Mouse (Mus musculus): Measurements from ENCODE around the gene Otud7a. TPM values are rescaled to one million over a fixed set of nuclear protein-coding genes. Genes with fewer than 3 reads are reported as not detected.
"Not testable (repeated sequence)": the region's sequence is repeated elsewhere in the genome, so short reads cannot be mapped to it uniquely, and the experiment has no call there.

The Otud7a gene
- polyA plus RNA-seq, 1 experiment from 2014 or later: 0.48 TPM

DNA sequence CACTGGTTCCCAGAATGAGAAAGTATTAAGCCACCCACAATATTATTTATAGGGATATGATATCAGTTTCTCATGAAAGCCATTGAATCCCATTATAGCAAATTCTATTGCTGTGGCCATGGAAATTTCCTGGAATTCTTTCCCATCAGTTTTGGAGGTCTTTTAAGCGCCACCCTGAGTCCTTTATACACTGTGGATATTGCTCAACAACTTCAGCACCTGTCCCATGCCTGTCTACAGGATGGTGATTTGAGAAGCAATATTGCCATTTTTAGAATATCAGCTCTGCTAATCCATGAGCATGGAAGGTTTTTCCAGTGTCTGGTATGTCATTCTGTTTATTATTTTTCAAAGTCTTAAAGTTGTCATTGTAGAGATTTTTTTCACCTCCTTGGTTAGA, 199.5 kb downstream of the Otud7a start:
- H3K4me3 ChIP-seq (ENCODE audit: low read depth, low read length): no peak overlapping the region
- WGBS: 83% methylated on average over 1 of the region's 1 CpGs
- no peaks in the 10 kb centered on the region for H3K9me3 ChIP-seq (ENCODE audit: control insufficient read depth, low read depth, low read length)
- no peaks in the 10 kb centered on the region for H3K4me1 ChIP-seq (ENCODE audit: control insufficient read depth, insufficient read depth, low read length)
- no peaks in the 10 kb centered on the region for H3K36me3 ChIP-seq (ENCODE audit: control insufficient read depth, insufficient read depth, low read length)
- no peak for ATAC-seq (ENCODE audit: insufficient number of reproducible peaks, insufficient read depth, low FRiP score, low read depth)
- H3K27ac ChIP-seq (ENCODE audit: low read length): no peak overlapping the region
- H3K4me2 ChIP-seq (replicated peaks; ENCODE audit: low read depth, low read length): no peak overlapping the region
- no peaks in the 10 kb centered on the region for H3K27me3 ChIP-seq (ENCODE audit: control insufficient read depth, insufficient read depth, low read length)
- H3K9ac ChIP-seq (replicated peaks; ENCODE audit: low read depth, low read length): no peak overlapping the region

DNA sequence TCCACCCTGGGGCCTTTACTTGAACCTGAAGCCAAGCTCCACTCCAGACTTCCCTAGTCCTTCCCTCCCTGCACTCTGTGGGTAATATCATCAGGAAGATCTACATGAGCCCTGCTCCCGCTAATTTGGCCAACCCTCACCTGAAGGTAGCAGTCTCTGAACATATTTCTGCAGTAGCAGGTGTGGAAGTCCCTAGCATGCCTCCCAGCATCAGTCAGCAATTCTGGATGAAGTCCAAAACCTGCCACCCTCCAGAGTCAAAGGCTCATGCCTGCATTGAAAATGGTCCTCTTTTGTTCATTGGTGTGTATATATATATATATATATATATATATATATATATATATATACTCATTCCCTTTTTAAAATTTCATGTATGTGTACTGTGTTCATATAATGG, 202.6 kb downstream of the Otud7a start:
- Histone ChIP-seq H3K9ac (replicated peaks; ENCODE audit: low read depth, low read length) (no peak overlapping the region), H3K36me3 (ENCODE audit: control insufficient read depth, insufficient read depth, low read length) (no peaks in the 10 kb centered on the region), H3K4me3 (ENCODE audit: low read depth, low read length) (no peak overlapping the region), H3K27ac (ENCODE audit: low read length) (no peak overlapping the region), H3K4me2 (replicated peaks; ENCODE audit: low read depth, low read length) (no peak overlapping the region), H3K27me3 (ENCODE audit: control insufficient read depth, insufficient read depth, low read length) (no peaks in the 10 kb centered on the region), H3K4me1 (ENCODE audit: control insufficient read depth, insufficient read depth, low read length) (no peaks in the 10 kb centered on the region), H3K9me3 (ENCODE audit: control insufficient read depth, low read depth, low read length) (no peaks in the 10 kb centered on the region)
- no peak for ATAC-seq (ENCODE audit: insufficient number of reproducible peaks, insufficient read depth, low FRiP score, low read depth)
- WGBS: 59% methylated on average over 1 of the region's 1 CpGs

DNA sequence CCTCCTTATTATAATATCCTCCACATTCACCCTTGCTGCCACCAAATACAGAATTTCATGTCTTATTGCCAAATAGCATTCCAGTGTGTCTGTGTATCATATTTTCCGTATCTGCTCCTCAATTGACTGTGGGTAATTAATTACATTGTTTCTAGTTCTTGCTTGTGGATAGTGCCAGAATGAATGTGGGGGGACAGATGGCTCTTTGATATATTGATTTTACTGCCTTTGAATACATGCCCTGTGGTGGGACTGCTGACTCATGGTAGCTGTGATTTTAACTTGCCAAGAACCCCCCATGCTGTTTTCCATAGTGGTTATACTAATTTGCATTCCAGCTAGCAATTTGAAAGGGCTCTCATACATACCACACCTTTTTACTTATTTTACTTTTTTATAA, 215.7 kb downstream of the Otud7a start:
- H3K4me1 ChIP-seq (ENCODE audit: control insufficient read depth, insufficient read depth, low read length): no peaks in the 10 kb centered on the region

DNA sequence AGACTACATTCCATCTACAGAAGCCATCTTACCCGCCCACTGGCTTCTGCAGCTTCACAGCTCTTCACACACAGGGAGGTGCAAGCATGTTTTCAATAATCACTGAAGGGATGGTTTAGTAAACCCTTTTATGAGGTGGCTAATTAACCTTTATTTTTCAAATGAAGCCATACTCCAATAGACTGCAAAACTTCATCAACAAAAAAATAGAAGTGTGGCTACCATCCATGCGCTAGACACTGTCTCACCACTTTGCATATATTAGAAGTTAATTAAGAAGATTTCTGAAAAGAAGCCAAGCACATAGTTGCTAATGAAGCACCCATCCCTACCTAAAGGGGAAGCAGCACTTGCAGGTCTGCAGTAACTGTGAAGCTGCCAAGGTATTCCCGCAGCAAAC, 218.2 kb downstream of the Otud7a start:
- Histone ChIP-seq H3K27me3 (ENCODE audit: control insufficient read depth, insufficient read depth, low read length) (no peaks in the 10 kb centered on the region), H3K27ac (ENCODE audit: low read length) (no peak overlapping the region), H3K36me3 (ENCODE audit: control insufficient read depth, insufficient read depth, low read length) (no peaks in the 10 kb centered on the region), H3K4me3 (ENCODE audit: low read depth, low read length) (no peak overlapping the region), H3K9me3 (ENCODE audit: control insufficient read depth, low read depth, low read length) (no peaks in the 10 kb centered on the region), H3K9ac (replicated peaks; ENCODE audit: low read depth, low read length) (no peak overlapping the region), H3K4me2 (replicated peaks; ENCODE audit: low read depth, low read length) (no peak overlapping the region), H3K4me1 (ENCODE audit: control insufficient read depth, insufficient read depth, low read length) (0 out of 2 replicates have a peak, but pooled peaks cover under 1% of the 10 kb centered on the region)
- 92% methylated on average over 3 of the region's 3 CpGs for WGBS
- ATAC-seq (ENCODE audit: insufficient number of reproducible peaks, insufficient read depth, low FRiP score, low read depth): no peak

More for the DNA sequence above, 215.7 kb downstream of the Otud7a start:
- no peaks in the 10 kb centered on the region for H3K36me3 ChIP-seq (ENCODE audit: control insufficient read depth, insufficient read depth, low read length)
- no peak overlapping the region for H3K4me3 ChIP-seq (ENCODE audit: low read depth, low read length)
- H3K27ac ChIP-seq (ENCODE audit: low read length): no peak overlapping the region
- no peak overlapping the region for H3K4me2 ChIP-seq (replicated peaks; ENCODE audit: low read depth, low read length)
- 64% methylated on average over 1 of the region's 1 CpGs for WGBS
- H3K27me3 ChIP-seq (ENCODE audit: control insufficient read depth, insufficient read depth, low read length): no peaks in the 10 kb centered on the region
- no peak for ATAC-seq (ENCODE audit: insufficient number of reproducible peaks, insufficient read depth, low FRiP score, low read depth)
- H3K9me3 ChIP-seq (ENCODE audit: control insufficient read depth, low read depth, low read length): no peaks in the 10 kb centered on the region
- no peak overlapping the region for H3K9ac ChIP-seq (replicated peaks; ENCODE audit: low read depth, low read length)

DNA sequence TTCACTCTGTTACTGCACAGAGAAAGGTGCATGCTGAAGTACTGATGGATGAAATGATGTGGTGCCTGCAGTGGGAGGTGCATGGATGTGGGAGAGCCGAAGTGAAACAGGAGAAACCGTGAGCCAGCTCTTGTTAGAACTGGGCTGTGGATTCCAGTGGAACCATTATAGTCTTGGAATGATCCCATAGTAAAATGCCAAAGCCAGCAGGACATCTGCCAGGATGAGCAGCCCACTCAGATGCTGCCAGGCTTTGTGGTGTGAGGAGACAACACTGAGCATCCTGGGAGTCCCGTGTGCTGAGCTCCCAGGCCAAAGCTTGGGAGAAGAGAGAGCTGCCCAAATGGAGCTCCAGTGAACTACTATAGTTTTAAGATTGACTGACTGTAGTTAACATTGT, 220.9 kb downstream of the Otud7a start:
- H3K36me3 ChIP-seq (ENCODE audit: control insufficient read depth, insufficient read depth, low read length): no peaks in the 10 kb centered on the region
- no peak overlapping the region for H3K4me2 ChIP-seq (replicated peaks; ENCODE audit: low read depth, low read length)
- no peaks in the 10 kb centered on the region for H3K9me3 ChIP-seq (ENCODE audit: control insufficient read depth, low read depth, low read length)
- WGBS: 85% methylated on average over 3 of the region's 3 CpGs
- H3K27me3 ChIP-seq (ENCODE audit: control insufficient read depth, insufficient read depth, low read length): no peaks in the 10 kb centered on the region
- no peak overlapping the region for H3K9ac ChIP-seq (replicated peaks; ENCODE audit: low read depth, low read length)
- no peak for ATAC-seq (ENCODE audit: insufficient number of reproducible peaks, insufficient read depth, low FRiP score, low read depth)
- H3K27ac ChIP-seq (ENCODE audit: low read length): no peak overlapping the region
- peaks cover 10% of the 10 kb centered on the region; the same call in 1 of the 2 replicates for H3K4me1 ChIP-seq (ENCODE audit: control insufficient read depth, insufficient read depth, low read length)
- H3K4me3 ChIP-seq (ENCODE audit: low read depth, low read length): no peak overlapping the region

DNA sequence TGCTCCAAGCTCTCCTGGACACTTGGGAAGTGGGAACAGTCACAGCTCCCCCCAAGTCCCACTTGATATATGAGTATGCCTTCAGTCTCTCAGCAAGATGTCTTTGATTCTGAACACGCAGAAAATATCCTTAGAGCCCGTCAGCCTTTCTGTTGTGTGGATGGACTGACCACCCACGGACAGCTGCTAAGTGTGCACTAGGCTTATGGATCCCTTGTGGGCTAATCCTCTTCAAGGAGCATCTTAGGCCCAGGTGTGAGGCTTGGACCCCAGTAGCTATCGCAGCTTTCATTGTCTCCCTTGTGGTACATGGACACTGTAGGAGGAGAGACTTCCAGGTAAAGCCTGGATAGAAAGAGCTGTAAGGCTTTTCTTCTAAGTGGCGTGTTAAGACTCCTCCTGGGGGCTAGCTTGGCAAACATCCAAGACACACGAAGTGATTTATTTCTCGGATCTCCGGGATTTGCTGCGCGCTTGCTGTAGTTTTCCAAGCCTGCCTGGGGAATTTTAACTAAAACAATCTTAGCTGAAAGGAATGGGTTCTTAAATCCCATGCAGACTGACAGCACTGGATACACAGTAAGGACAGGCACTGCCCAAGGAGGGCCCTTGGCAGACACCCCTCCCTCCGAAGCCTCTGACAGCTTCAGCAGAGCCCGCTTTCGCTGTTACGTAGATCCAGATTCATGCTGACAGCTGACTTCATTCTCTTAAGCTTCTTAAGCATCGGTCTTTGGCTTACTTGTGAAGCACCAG, 223.6 kb downstream of the Otud7a start:
- no peak overlapping the region for H3K27ac ChIP-seq (ENCODE audit: low read length)
- WGBS: 34% methylated on average over 15 of the region's 15 CpGs
- H3K4me2 ChIP-seq (replicated peaks; ENCODE audit: low read depth, low read length): peak overlapping the region; percentile 19
- H3K9me3 ChIP-seq (ENCODE audit: control insufficient read depth, low read depth, low read length): no peaks in the 10 kb centered on the region
- H3K36me3 ChIP-seq (ENCODE audit: control insufficient read depth, insufficient read depth, low read length): no peaks in the 10 kb centered on the region
- peak; percentile 59; the same call in 1 of the 2 replicates for ATAC-seq (ENCODE audit: insufficient number of reproducible peaks, insufficient read depth, low FRiP score, low read depth)
- peaks cover 10% of the 10 kb centered on the region; the same call in 1 of the 2 replicates for H3K4me1 ChIP-seq (ENCODE audit: control insufficient read depth, insufficient read depth, low read length)
- no peak overlapping the region for H3K9ac ChIP-seq (replicated peaks; ENCODE audit: low read depth, low read length)
- H3K4me3 ChIP-seq (ENCODE audit: low read depth, low read length): no peak overlapping the region
- H3K27me3 ChIP-seq (ENCODE audit: control insufficient read depth, insufficient read depth, low read length): no peaks in the 10 kb centered on the region

DNA sequence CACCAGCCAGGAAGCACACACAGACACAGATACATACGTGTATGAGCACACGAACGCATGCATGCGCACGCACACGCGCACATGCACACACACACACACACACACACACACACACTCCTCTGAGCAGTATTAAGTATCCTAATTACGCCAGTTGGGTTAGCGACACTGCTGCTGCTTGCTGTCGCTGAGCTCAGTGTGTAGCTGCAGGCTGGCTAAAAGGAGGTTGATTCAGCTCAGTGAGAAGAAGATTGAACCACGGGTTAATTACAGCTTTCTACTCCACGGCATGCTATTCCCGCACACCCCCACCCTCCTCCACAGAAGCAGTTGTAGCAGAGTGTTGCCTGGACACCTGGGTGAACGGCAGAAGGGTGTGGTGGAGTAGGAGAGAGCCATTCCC, 224.4 kb downstream of the Otud7a start:
- H3K36me3 ChIP-seq (ENCODE audit: control insufficient read depth, insufficient read depth, low read length): no peaks in the 10 kb centered on the region
- H3K4me2 ChIP-seq (replicated peaks; ENCODE audit: low read depth, low read length): peak overlapping the region; percentile 19; the same call in 1 of the 2 replicates
- no peak overlapping the region for H3K27ac ChIP-seq (ENCODE audit: low read length)
- no peak overlapping the region for H3K4me3 ChIP-seq (ENCODE audit: low read depth, low read length)
- ATAC-seq (ENCODE audit: insufficient number of reproducible peaks, insufficient read depth, low FRiP score, low read depth): no peak
- peaks cover 10% of the 10 kb centered on the region; the same call in 1 of the 2 replicates for H3K4me1 ChIP-seq (ENCODE audit: control insufficient read depth, insufficient read depth, low read length)
- 61% methylated on average over 14 of the region's 14 CpGs for WGBS
- no peaks in the 10 kb centered on the region for H3K27me3 ChIP-seq (ENCODE audit: control insufficient read depth, insufficient read depth, low read length)
- no peak overlapping the region for H3K9ac ChIP-seq (replicated peaks; ENCODE audit: low read depth, low read length)
- H3K9me3 ChIP-seq (ENCODE audit: control insufficient read depth, low read depth, low read length): no peaks in the 10 kb centered on the region

DNA sequence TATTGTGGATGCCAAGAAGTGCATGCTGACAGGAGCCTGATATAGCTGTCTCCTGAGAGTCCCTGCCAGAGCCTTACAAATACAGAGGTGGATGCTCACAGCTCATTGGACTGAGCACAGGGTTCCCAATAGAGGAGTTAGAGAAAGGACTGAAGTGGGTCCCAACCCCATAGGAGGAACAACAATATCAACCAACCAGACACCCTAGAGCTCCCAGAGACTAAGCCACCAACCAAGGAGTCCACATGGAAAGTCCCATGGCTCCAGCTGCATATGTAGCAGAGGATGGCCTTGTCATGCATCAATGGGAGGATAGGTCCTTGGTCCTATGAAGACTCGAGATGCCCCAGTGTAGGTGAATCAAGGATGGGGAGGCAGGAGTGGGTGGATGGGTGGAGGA, 226.4 kb downstream of the Otud7a start:
- not testable (repeated sequence) for H3K27me3 ChIP-seq (ENCODE audit: control insufficient read depth, insufficient read depth, low read length); H3K27ac ChIP-seq (ENCODE audit: low read length); H3K9ac ChIP-seq (replicated peaks; ENCODE audit: low read depth, low read length); ATAC-seq (ENCODE audit: insufficient number of reproducible peaks, insufficient read depth, low FRiP score, low read depth); H3K4me1 ChIP-seq (ENCODE audit: control insufficient read depth, insufficient read depth, low read length); H3K4me3 ChIP-seq (ENCODE audit: low read depth, low read length); H3K4me2 ChIP-seq (replicated peaks; ENCODE audit: low read depth, low read length); H3K9me3 ChIP-seq (ENCODE audit: control insufficient read depth, low read depth, low read length); H3K36me3 ChIP-seq (ENCODE audit: control insufficient read depth, insufficient read depth, low read length)
- WGBS: 86% methylated on average over 1 of the region's 1 CpGs

DNA sequence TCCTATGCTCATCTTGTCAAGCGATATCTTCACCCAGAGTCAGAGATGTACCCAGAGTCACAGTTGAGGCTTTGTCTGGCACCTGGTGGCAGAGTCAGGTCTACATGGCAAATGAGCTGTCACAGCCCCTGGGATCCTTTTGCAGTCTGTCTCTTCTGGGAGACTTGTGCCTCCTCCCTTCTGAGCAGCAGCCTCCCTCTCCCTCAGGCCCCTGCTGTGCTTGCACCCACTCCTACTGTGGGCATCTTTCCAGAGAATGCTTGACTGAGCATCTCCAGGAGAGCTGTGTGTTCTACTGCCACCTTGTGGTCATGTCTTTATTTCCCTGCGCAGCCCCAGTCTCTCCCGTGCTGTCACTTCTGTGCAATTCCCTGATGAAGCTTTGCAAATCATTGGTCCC, 227.4 kb downstream of the Otud7a start:
- WGBS: 21% methylated on average over 3 of the region's 3 CpGs
- Histone ChIP-seq H3K36me3 (ENCODE audit: control insufficient read depth, insufficient read depth, low read length) (no peaks in the 10 kb centered on the region), H3K9ac (replicated peaks; ENCODE audit: low read depth, low read length) (no peak overlapping the region), H3K4me1 (ENCODE audit: control insufficient read depth, insufficient read depth, low read length) (peaks cover 10% of the 10 kb centered on the region; the same call in 1 of the 2 replicates), H3K27me3 (ENCODE audit: control insufficient read depth, insufficient read depth, low read length) (no peaks in the 10 kb centered on the region), H3K4me3 (ENCODE audit: low read depth, low read length) (no peak overlapping the region), H3K27ac (ENCODE audit: low read length) (no peak overlapping the region), H3K9me3 (ENCODE audit: control insufficient read depth, low read depth, low read length) (no peaks in the 10 kb centered on the region), H3K4me2 (replicated peaks; ENCODE audit: low read depth, low read length) (no peak overlapping the region)
- ATAC-seq (ENCODE audit: insufficient number of reproducible peaks, insufficient read depth, low FRiP score, low read depth): peak; percentile 71; the same call in 1 of the 2 replicates
